Mouse (Mus musculus): ENCODE results near the gene Cyp1a1.

GRCm38 (mm10) chr9:57720736-57721135 is 33.0 kb downstream of the Cyp1a1 start:
- TF ChIP-seq POLR2A (IDR thresholded peaks at IDR 0.05; ENCODE audit: low read depth, low read length) (no peak), CTCF (conservative IDR thresholded peaks at IDR 0.05; ENCODE audit: insufficient read depth, insufficient read length, low read depth, low read length) (no peak)

All from kidney, adult 2 months (tissue).